Mouse (Mus musculus) embryonic facial prominence, embryonic 14.5 days (tissue): ENCODE results near the gene Hells. TPM values are rescaled to one million over a fixed set of nuclear protein-coding genes. Genes with fewer than 3 reads are reported as not detected.

Source experiments
- ATAC-seq: fragments of 200-750 bp; cut with Nextera tagmentation; 2 replicates; pipeline ENCODE4 v1.8.0; 2017; ENCODE audit warnings: low read depth, moderate number of reproducible peaks, moderate TSS enrichment
- DNase-seq: peaks from one replicate; pipeline ENCODE4 v3.0.0-alpha.2; 2015; ENCODE audit warnings: low spot score
- H3K27ac ChIP-seq: fragments of 300-500 bp; sonication (generic); replicated peaks from 2 replicates; pipeline ENCODE4 v1.5.1; 2014; ENCODE audit warnings: low read depth, mild to moderate bottlenecking, low read length, moderate library complexity
- H3K27me3 ChIP-seq: fragments of 300-500 bp; sonication (generic); replicated peaks from 2 replicates; pipeline ENCODE4 v1.6.1; 2014; ENCODE audit warnings: low read length; ENCODE audit not compliant: control insufficient read depth, insufficient read depth
- H3K36me3 ChIP-seq: fragments of 300-500 bp; sonication (generic); 2 replicates; pipeline ENCODE4 v1.6.1; 2014; ENCODE audit warnings: low read length, mixed read lengths; ENCODE audit not compliant: control insufficient read depth, insufficient read depth
- H3K4me1 ChIP-seq: fragments of 300-500 bp; sonication (generic); 2 replicates; pipeline ENCODE4 v1.6.1; 2014; ENCODE audit warnings: antibody characterized with exemption, low read length; ENCODE audit not compliant: control insufficient read depth, insufficient read depth
- H3K4me2 ChIP-seq: fragments of 300-500 bp; sonication (generic); 2 replicates; pipeline ENCODE4 v1.6.1; 2014; ENCODE audit warnings: low read depth, mild to moderate bottlenecking, low read length, moderate library complexity, mixed read lengths
- H3K4me3 ChIP-seq: fragments of 300-500 bp; sonication (generic); 2 replicates; pipeline ENCODE4 v1.5.1; 2014; ENCODE audit warnings: low read depth, mild to moderate bottlenecking, low read length
- H3K9ac ChIP-seq: fragments of 300-500 bp; sonication (generic); 2 replicates; pipeline ENCODE4 v1.6.1; 2014; ENCODE audit warnings: low read depth, mild to moderate bottlenecking, low read length, moderate library complexity, mixed read lengths
- H3K9me3 ChIP-seq: fragments of 300-500 bp; sonication (generic); 2 replicates; pipeline ENCODE4 v1.6.1; 2016; ENCODE audit warnings: low read length; ENCODE audit not compliant: control insufficient read depth
- WGBS: fragments of 180-500 bp; shearing (Covaris S2); extraction: QIAGEN DNeasy Blood & Tissue Kit; methylation state at CpG from one replicate; pipeline ENCODE4 v1.1.7; 2014; 5-methylcytosine and 5-hydroxymethylcytosine counted together
- polyA plus RNA-seq: library from polyadenylated mRNA; unstranded; fragments of >200 nt; fragmentation: Nextera tagmentation; extraction: Ambion mirVana; gene quantifications from 2 replicates; pipeline ENCODE4 v1.2.1, GENCODE M21; 2014

Hells gene
- polyA plus RNA-seq, 1 experiment from 2014 or later, result 35.4 TPM

DNA sequence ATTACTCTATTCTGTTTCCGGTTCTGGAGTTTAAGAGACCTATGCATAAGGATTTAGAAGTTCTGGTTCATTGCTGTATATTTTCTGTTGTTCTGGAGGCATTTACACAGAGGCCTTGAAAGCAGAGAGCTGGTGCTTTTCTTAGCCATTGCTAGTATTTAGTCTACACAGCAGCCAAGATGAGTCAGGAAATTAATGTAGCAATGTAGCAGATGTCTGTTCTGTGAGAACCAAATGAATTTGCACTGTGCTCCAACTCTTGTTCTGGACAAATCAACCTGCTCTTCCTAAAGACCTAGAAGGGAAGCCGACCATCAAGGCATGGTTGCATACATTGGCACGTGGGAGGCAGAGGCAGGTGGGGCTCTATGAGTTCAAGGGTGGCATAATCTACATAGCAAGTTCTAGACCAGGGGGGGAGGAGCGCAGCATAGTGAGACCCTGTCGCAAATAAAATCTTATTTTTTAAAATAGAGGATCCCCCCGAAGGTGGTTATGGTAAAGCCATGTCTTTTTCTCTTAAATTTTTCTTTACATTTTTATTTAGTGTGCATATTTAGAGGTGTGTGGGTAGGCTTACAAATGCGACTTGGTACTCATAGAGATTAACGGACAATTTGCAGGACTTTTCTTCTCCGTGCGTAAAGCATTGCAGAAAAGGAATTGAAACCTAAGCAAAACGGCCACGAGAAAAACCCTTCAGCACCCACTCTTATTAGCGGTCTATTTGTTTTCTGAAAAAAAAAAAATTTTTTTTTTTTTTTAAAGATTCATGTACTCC lies 1.1 kb upstream of the Hells start:
- H3K4me3 ChIP-seq, result peak overlapping the region; percentile 86
- no peaks in the 10 kb centered on the region for H3K9me3 ChIP-seq
- peaks cover 7% of the 10 kb centered on the region for H3K4me1 ChIP-seq
- ATAC-seq (no peak), DNase-seq (no peak)
- H3K27me3 ChIP-seq, result no peaks in the 10 kb centered on the region
- peaks cover 9% of the 10 kb centered on the region for H3K36me3 ChIP-seq
- H3K9ac ChIP-seq, result peak overlapping the region; percentile 97
- peak overlapping the region; percentile 88 for H3K4me2 ChIP-seq
- WGBS, result 65% methylated on average over 13 of the region's 13 CpGs
- H3K27ac ChIP-seq, result no peak overlapping the region

DNA sequence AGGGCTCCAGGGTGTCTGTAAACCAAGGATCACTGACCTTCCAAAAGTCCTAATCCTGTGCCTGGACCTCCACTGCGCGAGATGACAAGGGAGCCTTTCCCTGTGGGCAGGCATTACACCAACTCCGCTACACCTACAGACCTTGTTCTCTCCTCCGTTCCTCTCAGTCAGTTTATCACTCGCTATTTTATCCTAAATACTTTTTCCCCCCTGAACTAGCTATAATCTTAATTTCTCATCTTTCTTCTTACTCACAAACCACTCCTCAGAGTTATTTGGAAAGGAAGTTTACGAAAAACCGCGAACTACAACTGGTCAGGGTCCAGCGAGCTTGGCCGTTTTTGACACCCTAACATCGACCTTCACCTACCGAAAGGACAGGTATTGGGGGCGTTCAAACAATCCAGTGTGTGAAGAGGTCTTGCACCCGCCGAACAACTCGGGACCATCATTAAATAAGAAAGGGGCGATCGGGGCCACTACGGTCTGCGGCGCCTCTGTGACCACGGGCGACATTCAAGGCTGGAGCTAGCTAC lies 395 bp upstream of the Hells start:
- DNase-seq, result no peak
- H3K27ac ChIP-seq, result no peak overlapping the region
- ATAC-seq, result 0 out of 2 replicates have a peak, but pooled peaks have one; percentile 4

DNA sequence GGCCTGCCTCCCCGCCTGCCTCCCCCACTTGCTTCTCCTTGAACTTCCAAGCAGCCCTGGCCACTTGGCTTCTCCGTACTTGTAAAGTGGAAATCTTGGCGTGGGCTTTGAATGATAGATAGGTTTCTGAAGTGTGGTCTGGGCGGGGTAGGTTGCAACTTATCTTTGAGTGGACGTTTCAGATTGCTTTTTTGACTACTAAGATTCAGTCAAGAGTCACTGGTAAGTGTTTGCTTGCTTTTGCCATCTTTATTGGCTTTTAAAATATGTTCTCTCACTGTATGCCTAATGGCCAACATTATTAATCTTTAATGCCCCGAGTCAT lies 813 bp downstream of the Hells start:
- peak overlapping the region; percentile 86 for H3K4me3 ChIP-seq
- WGBS, result 1% methylated on average over 6 of the region's 6 CpGs

More for the DNA sequence above, 395 bp upstream of the Hells start:
- H3K27me3 ChIP-seq, result no peaks in the 10 kb centered on the region
- H3K4me1 ChIP-seq, result peaks cover 7% of the 10 kb centered on the region
- peaks cover 9% of the 10 kb centered on the region for H3K36me3 ChIP-seq
- peak overlapping the region; percentile 86 for H3K4me3 ChIP-seq
- H3K9ac ChIP-seq, result peak overlapping the region; percentile 97
- H3K4me2 ChIP-seq, result peak overlapping the region; percentile 88
- H3K9me3 ChIP-seq, result no peaks in the 10 kb centered on the region
- WGBS, result 2% methylated on average over 23 of the region's 23 CpGs

DNA sequence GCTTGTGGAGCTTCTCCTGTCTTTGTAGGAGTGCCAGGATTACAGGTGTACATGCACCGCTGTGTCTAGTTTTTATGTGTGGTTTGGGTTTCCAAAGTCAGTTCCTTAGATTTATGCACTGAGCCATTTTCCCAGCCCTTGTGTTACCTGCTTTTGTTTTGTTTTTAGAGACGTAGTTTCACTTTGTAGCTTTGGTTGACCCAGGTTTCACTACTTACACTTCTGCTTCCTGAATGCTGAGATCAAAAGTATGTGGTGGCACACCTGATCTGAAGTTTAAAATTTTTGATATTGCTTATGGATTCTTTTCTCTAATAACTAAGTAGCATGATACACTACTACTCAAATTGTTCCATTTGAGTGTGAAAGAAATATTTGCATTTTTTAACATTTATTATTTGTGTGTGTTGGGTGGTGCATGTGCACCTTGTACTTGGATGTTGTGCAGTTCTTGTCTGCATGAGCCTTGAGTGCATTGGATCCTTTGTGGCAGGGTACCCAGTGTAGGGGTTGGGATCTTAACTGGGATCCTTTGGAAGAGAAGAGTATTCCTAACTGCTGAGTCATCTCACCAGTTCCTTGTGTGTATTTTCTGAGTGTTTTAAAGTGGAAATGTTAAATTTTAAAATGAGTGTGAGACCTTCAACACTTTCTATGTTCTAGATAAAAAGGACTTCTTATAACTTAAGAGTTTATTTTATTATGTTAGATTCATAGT lies 14.0 kb downstream of the Hells start:
- Histone ChIP-seq H3K9ac (no peak overlapping the region), H3K36me3 (peaks cover 44% of the 10 kb centered on the region), H3K4me2 (no peak overlapping the region), H3K27me3 (no peaks in the 10 kb centered on the region), H3K9me3 (no peaks in the 10 kb centered on the region), H3K27ac (no peak overlapping the region), H3K4me3 (no peak overlapping the region), H3K4me1 (no peaks in the 10 kb centered on the region)
- ATAC-seq (no peak), DNase-seq (no peak)
- 87% methylated on average over 2 of the region's 2 CpGs for WGBS

More for the DNA sequence above, 813 bp downstream of the Hells start:
- Histone ChIP-seq H3K9me3 (no peaks in the 10 kb centered on the region), H3K4me1 (peaks cover 7% of the 10 kb centered on the region), H3K27ac (peak overlapping the region; percentile 80; the same call in 1 of the 2 replicates), H3K36me3 (peaks cover 19% of the 10 kb centered on the region), H3K9ac (peak overlapping the region; percentile 97), H3K4me2 (peak overlapping the region; percentile 88), H3K27me3 (no peaks in the 10 kb centered on the region)
- ATAC-seq (no peak; the same call in 1 of the 2 replicates), DNase-seq (no peak)

DNA sequence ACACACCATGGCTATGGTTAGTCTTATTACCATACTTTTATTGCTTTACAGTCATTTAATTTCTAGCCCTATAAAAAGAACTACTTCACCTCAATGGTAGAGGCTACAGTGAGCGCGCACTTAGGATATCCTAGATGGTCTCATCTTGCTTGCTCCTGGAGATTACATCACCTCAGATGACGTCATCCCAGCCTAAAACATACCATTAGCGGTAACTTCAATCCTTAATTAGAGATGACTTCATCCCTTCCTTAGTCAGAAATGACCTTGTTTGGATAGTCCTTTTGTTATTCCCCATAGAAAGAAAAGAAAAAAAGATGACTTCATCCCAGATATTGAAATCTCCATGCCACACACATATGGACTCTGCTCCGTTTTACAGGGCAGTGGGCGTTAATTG lies 40.0 kb downstream of the Hells start:
- Histone ChIP-seq H3K27ac (no peak overlapping the region), H3K9me3 (no peaks in the 10 kb centered on the region), H3K4me2 (no peak overlapping the region), H3K36me3 (peaks cover 33% of the 10 kb centered on the region; the same call in 1 of the 2 replicates), H3K27me3 (no peaks in the 10 kb centered on the region), H3K4me3 (no peak overlapping the region), H3K9ac (no peak overlapping the region), H3K4me1 (no peaks in the 10 kb centered on the region)
- DNase-seq (peak; percentile 7), ATAC-seq (no peak)
- 83% methylated on average over 6 of the region's 6 CpGs for WGBS

DNA sequence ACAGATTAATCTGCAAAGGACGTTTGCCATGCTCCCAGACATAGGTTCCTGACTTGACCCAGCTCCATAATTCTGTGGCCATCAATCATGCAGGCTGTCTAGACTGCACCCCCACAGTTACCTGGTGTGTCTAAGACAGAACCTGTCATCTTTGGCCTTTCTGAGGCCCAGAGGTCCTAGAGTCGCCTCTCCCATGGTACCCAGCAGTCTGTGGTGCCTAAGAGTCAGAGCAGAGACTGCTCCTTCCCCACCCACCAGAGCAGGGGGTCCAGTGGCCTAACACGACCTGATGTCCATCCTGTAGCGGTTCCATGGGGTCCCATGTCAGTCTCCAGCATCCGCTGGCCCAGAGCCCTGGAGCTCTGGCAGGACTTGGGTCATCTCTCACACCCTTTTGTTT lies 41.9 kb downstream of the Hells start:
- DNase-seq (no peak), ATAC-seq (no peak)

DNA sequence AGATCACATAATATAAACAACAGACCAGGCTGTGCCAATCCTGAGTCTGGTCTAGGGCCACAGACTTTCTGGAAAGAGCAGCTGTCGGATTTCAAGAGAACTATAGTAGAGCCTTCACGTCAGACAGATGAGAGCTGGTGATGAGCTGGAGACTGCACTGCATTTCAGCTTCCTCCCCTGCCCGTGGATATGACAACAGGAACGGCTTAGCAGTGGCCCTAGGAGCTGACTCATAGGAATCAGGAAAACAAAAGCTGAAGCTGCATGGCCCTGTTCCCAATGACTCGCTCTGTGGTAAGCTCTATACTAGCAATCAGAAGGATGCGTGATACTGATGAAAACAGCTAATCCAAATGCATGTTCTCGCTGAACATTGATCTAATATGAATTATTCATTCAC lies 43.0 kb downstream of the Hells start:
- Histone ChIP-seq H3K4me2 (no peak overlapping the region), H3K36me3 (peaks cover 24% of the 10 kb centered on the region; the same call in 1 of the 2 replicates), H3K9ac (no peak overlapping the region), H3K27me3 (no peaks in the 10 kb centered on the region), H3K4me1 (no peaks in the 10 kb centered on the region), H3K27ac (no peak overlapping the region), H3K4me3 (no peak overlapping the region), H3K9me3 (no peaks in the 10 kb centered on the region)
- ATAC-seq, result no peak
- peak; percentile 22 for DNase-seq
- WGBS, result 62% methylated on average over 7 of the region's 7 CpGs

More for the DNA sequence above, 41.9 kb downstream of the Hells start:
- Histone ChIP-seq H3K9me3 (no peaks in the 10 kb centered on the region), H3K4me2 (no peak overlapping the region), H3K9ac (no peak overlapping the region), H3K27me3 (no peaks in the 10 kb centered on the region), H3K4me3 (no peak overlapping the region), H3K4me1 (no peaks in the 10 kb centered on the region), H3K27ac (no peak overlapping the region), H3K36me3 (peaks cover 28% of the 10 kb centered on the region; the same call in 1 of the 2 replicates)
- 75% methylated on average over 5 of the region's 5 CpGs for WGBS

DNA sequence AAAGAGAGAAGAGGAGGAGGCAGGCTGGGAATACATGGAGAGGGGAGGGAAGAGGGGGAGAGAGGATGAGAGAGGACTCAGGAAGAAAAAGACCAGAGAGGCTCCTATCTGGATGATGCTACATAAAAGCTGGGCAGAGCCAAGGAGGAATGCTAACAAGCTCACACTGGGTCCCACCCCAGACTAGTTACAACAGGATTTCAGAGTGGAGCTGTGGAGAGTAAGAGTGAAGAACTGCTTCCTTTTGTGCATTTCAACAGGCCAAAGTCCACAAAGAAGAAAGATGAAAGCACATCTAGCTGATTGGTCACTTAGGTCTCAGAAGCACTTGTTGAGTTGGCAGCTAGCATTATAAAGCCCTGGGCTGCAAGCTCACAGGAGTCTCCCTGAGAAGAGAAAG lies 45.6 kb downstream of the Hells start:
- H3K9me3 ChIP-seq, result no peaks in the 10 kb centered on the region
- ATAC-seq (no peak), DNase-seq (no peak)
- no peak overlapping the region for H3K4me2 ChIP-seq
- peaks cover 9% of the 10 kb centered on the region; the same call in 1 of the 2 replicates for H3K36me3 ChIP-seq
- H3K27me3 ChIP-seq, result no peaks in the 10 kb centered on the region
- no peak overlapping the region for H3K4me3 ChIP-seq
- H3K9ac ChIP-seq, result no peak overlapping the region
- no peak overlapping the region for H3K27ac ChIP-seq
- H3K4me1 ChIP-seq, result no peaks in the 10 kb centered on the region
